Mouse (Mus musculus): ENCODE data around the gene Acss1.

DNA sequence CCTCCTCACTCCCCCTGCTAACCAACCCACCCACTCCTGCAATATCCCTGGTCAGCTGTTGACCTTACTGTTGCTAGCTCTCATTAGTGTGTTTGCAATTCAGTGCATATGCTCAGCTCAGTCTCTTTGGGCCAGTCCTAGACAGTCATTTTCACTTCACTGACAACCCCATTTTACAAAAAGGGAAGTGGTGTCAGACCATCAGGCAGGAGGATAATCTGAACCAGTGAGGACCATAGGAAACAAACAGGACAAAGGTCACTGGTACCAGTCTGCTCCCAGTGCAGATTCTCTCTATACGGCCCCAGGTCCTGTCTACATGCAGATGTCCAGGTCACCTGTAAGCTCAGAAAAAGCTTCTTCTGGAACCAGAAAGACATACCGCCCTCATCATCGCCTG is 12.2 kb downstream of the Acss1 start:
- TF ChIP-seq CTCF (IDR thresholded peaks at IDR 0.05): no peak
- TF ChIP-seq POLR2A (IDR thresholded peaks at IDR 0.05; ENCODE audit: insufficient read depth, low read depth, low read length): no peak
- no peak for TF ChIP-seq EP300 (IDR thresholded peaks at IDR 0.05; ENCODE audit: insufficient read depth, low read depth, low read length)
